Mouse (Mus musculus) olfactory bulb, adult 2 months (tissue): Measurements from ENCODE around the gene Samd4.

Source experiments
- CTCF ChIP-seq: fragments of 200-500 bp; IDR thresholded peaks from 2 replicates; pipeline ENCODE4 v1.5.1; 2012; ENCODE audit warnings: low read depth, mild to moderate bottlenecking, low read length, moderate library complexity; ENCODE audit not compliant: insufficient read depth
- POLR2A ChIP-seq: fragments of 200-500 bp; IDR thresholded peaks from 2 replicates; pipeline ENCODE4 v1.6.1; 2012; ENCODE audit warnings: mild to moderate bottlenecking, low read depth, low read length, moderate library complexity; ENCODE audit not compliant: insufficient read depth

- TF ChIP-seq POLR2A (no peak), CTCF (peak; percentile 61)
These were observed 1.7 kb upstream of the Samd4 start for GRCm38 (mm10) chr14:46880935-46881334.
